Mouse (Mus musculus): ENCODE data around the gene Chl1. TPM values are rescaled to one million over a fixed set of nuclear protein-coding genes. Genes with fewer than 3 reads are reported as not detected.

Gene Chl1
- polyA plus RNA-seq, 1 experiment from 2014 or later = 6.2 TPM

DNA sequence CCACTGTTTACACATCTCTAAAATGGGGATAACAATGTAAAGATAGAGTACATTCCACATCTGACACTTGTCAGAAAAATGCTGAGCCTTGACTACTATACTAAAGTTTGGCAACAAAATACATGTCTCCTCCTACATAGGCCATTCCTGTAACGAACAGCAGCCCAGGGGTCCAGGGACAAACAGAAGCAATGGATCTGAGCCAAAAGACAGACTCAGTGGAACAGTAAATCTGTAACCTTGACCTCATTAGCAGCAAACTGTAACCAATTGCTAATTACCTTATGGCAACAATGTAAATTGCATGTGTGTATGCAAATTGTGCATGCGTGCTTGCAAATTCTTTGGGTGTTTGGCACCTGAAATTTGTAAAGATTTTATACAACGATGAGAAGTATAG lies 100.3 kb downstream of the Chl1 start:
- no peaks in the 10 kb centered on the region for H3K4me1 ChIP-seq (replicated peaks; ENCODE audit: control insufficient read depth, insufficient read depth, low read length)
- no peaks in the 10 kb centered on the region for H3K9me3 ChIP-seq (ENCODE audit: control insufficient read depth, low read length)
- no peak overlapping the region for H3K27ac ChIP-seq (ENCODE audit: low read depth, low read length)
- WGBS = 87% methylated on average over 3 of the region's 3 CpGs
- H3K36me3 ChIP-seq (ENCODE audit: control insufficient read depth, insufficient read depth, low read length) = no peaks in the 10 kb centered on the region
- DNase-seq (ENCODE audit: low spot score) (no peak), ATAC-seq (replicated peaks; ENCODE audit: low FRiP score) (no peak)
- H3K4me2 ChIP-seq (ENCODE audit: low read depth, low read length, severe bottlenecking) = no peak overlapping the region
- H3K27me3 ChIP-seq (ENCODE audit: control insufficient read depth, insufficient read depth, low read length) = no peaks in the 10 kb centered on the region
- no peak overlapping the region for H3K9ac ChIP-seq (ENCODE audit: low read length)
- H3K4me3 ChIP-seq (ENCODE audit: low read depth, low read length) = no peak overlapping the region

DNA sequence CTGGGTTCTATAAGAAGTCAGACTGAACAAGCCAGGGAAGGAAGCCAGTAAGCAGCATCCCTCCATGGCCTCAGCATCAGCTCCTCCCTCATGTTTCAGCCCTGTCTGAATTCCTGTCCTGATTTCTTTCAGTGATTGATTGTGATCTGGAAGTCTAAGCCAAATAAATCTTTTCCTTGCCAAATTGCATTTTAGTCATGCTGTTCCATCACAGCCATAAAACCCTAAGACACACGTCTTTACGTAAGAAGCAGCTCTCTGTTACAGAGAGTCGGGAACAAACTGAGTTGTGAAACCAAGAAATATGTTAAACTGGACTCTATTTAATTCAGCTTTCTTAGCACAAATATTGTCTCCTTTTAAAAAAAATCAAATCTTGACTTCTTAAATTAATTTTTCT lies 102.2 kb downstream of the Chl1 start:
- Histone ChIP-seq H3K9ac (ENCODE audit: low read length) (no peak overlapping the region), H3K27ac (ENCODE audit: low read depth, low read length) (no peak overlapping the region), H3K36me3 (ENCODE audit: control insufficient read depth, insufficient read depth, low read length) (no peaks in the 10 kb centered on the region), H3K27me3 (ENCODE audit: control insufficient read depth, insufficient read depth, low read length) (no peaks in the 10 kb centered on the region), H3K4me2 (ENCODE audit: low read depth, low read length, severe bottlenecking) (no peak overlapping the region), H3K9me3 (ENCODE audit: control insufficient read depth, low read length) (no peaks in the 10 kb centered on the region), H3K4me3 (ENCODE audit: low read depth, low read length) (no peak overlapping the region), H3K4me1 (replicated peaks; ENCODE audit: control insufficient read depth, insufficient read depth, low read length) (no peaks in the 10 kb centered on the region)
- 81% methylated on average over 3 of the region's 3 CpGs for WGBS
- DNase-seq (ENCODE audit: low spot score) (no peak), ATAC-seq (replicated peaks; ENCODE audit: low FRiP score) (no peak)

DNA sequence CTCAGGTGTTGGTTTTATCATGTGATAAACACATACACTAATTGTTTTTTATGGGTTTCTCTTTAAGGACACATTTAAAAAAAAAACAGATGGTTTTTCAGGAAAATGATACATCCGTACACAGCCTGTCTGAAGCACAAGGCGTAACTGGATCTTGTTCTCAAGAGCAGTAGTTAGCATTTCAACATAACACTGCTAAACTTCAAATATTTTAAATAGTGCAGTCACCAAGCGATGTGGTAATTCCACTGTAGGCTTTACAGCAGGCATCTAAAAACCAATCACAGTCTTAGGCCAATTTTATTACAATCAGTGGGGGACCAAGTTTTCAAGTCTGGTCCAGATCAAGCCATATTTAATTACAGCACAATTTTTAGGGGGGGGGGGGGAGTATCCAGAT lies 103.3 kb downstream of the Chl1 start:
- Histone ChIP-seq H3K27me3 (ENCODE audit: control insufficient read depth, insufficient read depth, low read length) (no peaks in the 10 kb centered on the region), H3K9ac (ENCODE audit: low read length) (no peak overlapping the region), H3K4me1 (replicated peaks; ENCODE audit: control insufficient read depth, insufficient read depth, low read length) (no peaks in the 10 kb centered on the region), H3K9me3 (ENCODE audit: control insufficient read depth, low read length) (no peaks in the 10 kb centered on the region), H3K36me3 (ENCODE audit: control insufficient read depth, insufficient read depth, low read length) (no peaks in the 10 kb centered on the region), H3K4me2 (ENCODE audit: low read depth, low read length, severe bottlenecking) (no peak overlapping the region), H3K4me3 (ENCODE audit: low read depth, low read length) (no peak overlapping the region), H3K27ac (ENCODE audit: low read depth, low read length) (no peak overlapping the region)
- 91% methylated on average over 3 of the region's 3 CpGs for WGBS
- ATAC-seq (replicated peaks; ENCODE audit: low FRiP score) (no peak), DNase-seq (ENCODE audit: low spot score) (no peak)

DNA sequence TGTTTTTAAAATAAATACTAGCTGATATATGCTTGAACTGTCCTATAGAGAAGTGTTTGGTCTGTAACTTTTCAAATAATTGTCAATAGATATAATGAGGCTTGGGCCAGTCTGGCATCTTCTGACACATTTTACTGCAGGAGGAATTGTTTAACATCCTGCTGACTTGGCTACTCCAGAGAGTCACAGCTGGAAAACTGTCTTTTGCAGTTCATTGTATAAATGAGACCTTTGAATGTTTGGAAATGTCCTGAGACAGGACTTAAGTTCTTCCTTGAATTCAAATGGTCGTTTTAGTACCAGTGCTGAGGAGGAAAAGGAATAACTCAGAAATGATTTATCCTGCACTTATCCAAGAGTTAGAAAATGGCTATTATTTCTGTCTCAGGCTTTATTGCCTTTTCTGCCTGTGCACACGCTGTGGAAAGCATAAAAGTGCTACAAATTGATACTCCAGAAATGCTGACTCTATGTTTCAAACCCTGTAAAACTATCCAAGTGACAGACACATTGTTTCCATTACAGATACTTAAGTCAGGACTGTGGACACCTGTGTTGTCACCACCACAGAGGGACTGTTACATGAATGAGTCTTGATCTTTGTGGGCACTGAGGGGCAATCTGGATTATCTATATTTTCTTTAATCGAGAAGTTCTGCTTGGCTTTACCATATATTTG lies 105.7 kb downstream of the Chl1 start:
- ATAC-seq (replicated peaks; ENCODE audit: low FRiP score) (no peak), DNase-seq (ENCODE audit: low spot score) (no peak)
- Histone ChIP-seq H3K9ac (ENCODE audit: low read length) (no peak overlapping the region), H3K9me3 (ENCODE audit: control insufficient read depth, low read length) (no peaks in the 10 kb centered on the region), H3K27ac (ENCODE audit: low read depth, low read length) (no peak overlapping the region), H3K4me2 (ENCODE audit: low read depth, low read length, severe bottlenecking) (no peak overlapping the region), H3K4me3 (ENCODE audit: low read depth, low read length) (no peak overlapping the region), H3K4me1 (replicated peaks; ENCODE audit: control insufficient read depth, insufficient read depth, low read length) (no peaks in the 10 kb centered on the region), H3K27me3 (ENCODE audit: control insufficient read depth, insufficient read depth, low read length) (no peaks in the 10 kb centered on the region), H3K36me3 (ENCODE audit: control insufficient read depth, insufficient read depth, low read length) (no peaks in the 10 kb centered on the region)
- 60% methylated on average over 3 of the region's 3 CpGs for WGBS

DNA sequence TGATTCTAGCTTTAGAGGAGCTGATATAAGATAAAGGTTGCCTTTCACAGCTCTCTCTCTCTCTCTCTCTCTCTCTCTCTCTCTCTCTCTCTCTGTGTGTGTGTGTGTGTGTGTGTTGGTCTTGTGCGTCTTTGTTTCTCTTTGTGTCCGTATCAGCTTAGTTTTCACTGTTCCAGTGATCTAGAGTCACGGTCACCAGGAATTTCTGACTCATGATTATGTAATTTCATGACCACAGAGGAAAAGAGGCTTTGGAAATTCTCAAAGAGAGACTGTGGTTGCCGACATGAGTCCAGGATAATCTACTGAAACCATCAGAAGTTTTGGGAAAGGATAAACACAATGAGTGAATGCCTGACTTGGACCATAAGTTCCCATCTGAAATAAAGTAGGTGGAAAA lies 110.5 kb downstream of the Chl1 start:
- no peak overlapping the region for H3K4me2 ChIP-seq (ENCODE audit: low read depth, low read length, severe bottlenecking)
- no peaks in the 10 kb centered on the region for H3K4me1 ChIP-seq (replicated peaks; ENCODE audit: control insufficient read depth, insufficient read depth, low read length)
- no peaks in the 10 kb centered on the region for H3K36me3 ChIP-seq (ENCODE audit: control insufficient read depth, insufficient read depth, low read length)
- H3K27ac ChIP-seq (ENCODE audit: low read depth, low read length) = no peak overlapping the region
- no peaks in the 10 kb centered on the region for H3K9me3 ChIP-seq (ENCODE audit: control insufficient read depth, low read length)
- no peak overlapping the region for H3K9ac ChIP-seq (ENCODE audit: low read length)
- ATAC-seq (replicated peaks; ENCODE audit: low FRiP score) (no peak), DNase-seq (ENCODE audit: low spot score) (no peak)
- H3K27me3 ChIP-seq (ENCODE audit: control insufficient read depth, insufficient read depth, low read length) = no peaks in the 10 kb centered on the region
- WGBS = 72% methylated on average over 4 of the region's 4 CpGs
- no peak overlapping the region for H3K4me3 ChIP-seq (ENCODE audit: low read depth, low read length)

DNA sequence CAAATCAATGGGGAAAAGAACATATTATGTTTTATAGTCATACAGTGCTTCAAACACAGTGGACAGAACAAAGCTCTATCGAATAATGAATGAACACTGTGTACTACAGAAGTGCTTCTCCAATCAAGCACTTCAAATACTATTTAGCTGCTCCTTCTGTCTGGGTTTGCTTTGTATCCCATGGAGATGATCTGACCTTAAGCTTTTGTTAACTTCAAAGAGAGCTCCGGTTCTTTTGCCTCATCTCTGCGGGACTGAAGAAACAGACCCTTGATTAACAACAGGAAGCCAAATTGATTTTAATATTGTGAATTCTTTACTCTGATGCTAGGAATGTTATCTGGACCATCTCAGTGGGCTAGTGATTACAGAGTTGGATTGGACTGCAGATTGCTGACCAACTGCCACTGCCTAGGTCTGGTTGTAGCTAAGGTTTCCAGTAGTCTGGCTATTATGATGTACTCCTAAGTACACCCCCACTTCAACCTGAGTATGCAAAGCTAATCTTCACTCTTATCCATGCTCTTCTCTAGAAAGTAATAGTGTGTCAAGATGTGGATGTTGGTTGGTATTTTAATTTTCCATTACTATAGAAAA lies 111.8 kb downstream of the Chl1 start:
- 14% methylated on average over 3 of the region's 3 CpGs for WGBS
- H3K27ac ChIP-seq (ENCODE audit: low read depth, low read length) = no peak overlapping the region

DNA sequence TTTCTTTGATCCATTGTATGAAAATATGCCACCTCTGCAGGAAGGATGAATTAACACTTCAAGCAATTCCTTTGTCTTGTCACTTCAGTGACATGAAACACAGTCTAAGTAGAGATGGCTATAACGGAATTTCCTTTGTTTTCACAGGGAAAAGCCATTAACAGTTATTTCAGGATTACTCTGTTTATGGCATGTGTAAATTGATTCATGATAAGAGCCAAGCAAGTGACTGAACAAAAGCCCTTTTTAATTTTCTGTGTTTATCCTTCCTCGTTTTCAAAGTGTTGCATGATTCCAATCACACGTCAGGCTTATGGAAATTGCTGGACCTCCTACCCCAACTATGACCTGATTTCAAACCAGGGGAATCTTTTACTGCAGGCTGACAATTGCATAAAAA lies 122.5 kb downstream of the Chl1 start:
- no peaks in the 10 kb centered on the region for H3K27me3 ChIP-seq (ENCODE audit: control insufficient read depth, insufficient read depth, low read length)
- no peak overlapping the region for H3K4me2 ChIP-seq (ENCODE audit: low read depth, low read length, severe bottlenecking)
- no peak overlapping the region for H3K27ac ChIP-seq (ENCODE audit: low read depth, low read length)
- no peaks in the 10 kb centered on the region for H3K9me3 ChIP-seq (ENCODE audit: control insufficient read depth, low read length)
- no peaks in the 10 kb centered on the region for H3K4me1 ChIP-seq (replicated peaks; ENCODE audit: control insufficient read depth, insufficient read depth, low read length)
- WGBS = 41% methylated on average over 3 of the region's 3 CpGs
- no peak overlapping the region for H3K9ac ChIP-seq (ENCODE audit: low read length)
- H3K4me3 ChIP-seq (ENCODE audit: low read depth, low read length) = no peak overlapping the region
- H3K36me3 ChIP-seq (ENCODE audit: control insufficient read depth, insufficient read depth, low read length) = no peaks in the 10 kb centered on the region
- no peak for ATAC-seq (replicated peaks; ENCODE audit: low FRiP score)
- no peak for DNase-seq (ENCODE audit: low spot score)

More for the DNA sequence above, 111.8 kb downstream of the Chl1 start:
- DNase-seq (ENCODE audit: low spot score) (no peak), ATAC-seq (replicated peaks; ENCODE audit: low FRiP score) (peak; percentile 85)
- Histone ChIP-seq H3K4me1 (replicated peaks; ENCODE audit: control insufficient read depth, insufficient read depth, low read length) (no peaks in the 10 kb centered on the region), H3K9ac (ENCODE audit: low read length) (no peak overlapping the region), H3K27me3 (ENCODE audit: control insufficient read depth, insufficient read depth, low read length) (no peaks in the 10 kb centered on the region), H3K4me3 (ENCODE audit: low read depth, low read length) (no peak overlapping the region), H3K9me3 (ENCODE audit: control insufficient read depth, low read length) (no peaks in the 10 kb centered on the region), H3K36me3 (ENCODE audit: control insufficient read depth, insufficient read depth, low read length) (no peaks in the 10 kb centered on the region), H3K4me2 (ENCODE audit: low read depth, low read length, severe bottlenecking) (no peak overlapping the region)

DNA sequence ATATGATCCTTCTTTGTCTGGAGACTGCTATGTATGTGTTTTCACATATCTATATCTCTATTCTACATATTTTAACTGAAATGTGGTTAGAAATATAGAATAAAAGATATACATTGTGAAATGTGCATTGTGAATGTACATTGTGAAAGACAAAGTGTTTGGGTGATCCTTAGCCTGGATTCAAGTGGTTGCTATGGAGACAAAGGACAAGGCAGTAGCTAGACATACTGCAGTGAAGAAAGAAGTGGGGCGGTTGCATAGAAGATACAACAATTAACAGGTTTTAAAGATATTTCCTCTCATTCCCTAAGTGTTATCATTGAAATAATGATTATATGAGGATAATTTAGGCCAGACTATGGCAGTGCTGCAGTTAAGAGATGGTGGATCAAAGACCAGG lies 146.4 kb downstream of the Chl1 start:
- H3K27ac ChIP-seq (ENCODE audit: low read depth, low read length) = no peak overlapping the region
- no peak overlapping the region for H3K9ac ChIP-seq (ENCODE audit: low read length)
- 53% methylated on average over 1 of the region's 1 CpGs for WGBS
- H3K27me3 ChIP-seq (ENCODE audit: control insufficient read depth, insufficient read depth, low read length) = no peaks in the 10 kb centered on the region
- H3K4me2 ChIP-seq (ENCODE audit: low read depth, low read length, severe bottlenecking) = no peak overlapping the region
- no peaks in the 10 kb centered on the region for H3K4me1 ChIP-seq (replicated peaks; ENCODE audit: control insufficient read depth, insufficient read depth, low read length)
- no peaks in the 10 kb centered on the region for H3K9me3 ChIP-seq (ENCODE audit: control insufficient read depth, low read length)
- DNase-seq (ENCODE audit: low spot score) = no peak
- H3K36me3 ChIP-seq (ENCODE audit: control insufficient read depth, insufficient read depth, low read length) = no peaks in the 10 kb centered on the region
- no peak for ATAC-seq (replicated peaks; ENCODE audit: low FRiP score)
- H3K4me3 ChIP-seq (ENCODE audit: low read depth, low read length) = no peak overlapping the region

DNA sequence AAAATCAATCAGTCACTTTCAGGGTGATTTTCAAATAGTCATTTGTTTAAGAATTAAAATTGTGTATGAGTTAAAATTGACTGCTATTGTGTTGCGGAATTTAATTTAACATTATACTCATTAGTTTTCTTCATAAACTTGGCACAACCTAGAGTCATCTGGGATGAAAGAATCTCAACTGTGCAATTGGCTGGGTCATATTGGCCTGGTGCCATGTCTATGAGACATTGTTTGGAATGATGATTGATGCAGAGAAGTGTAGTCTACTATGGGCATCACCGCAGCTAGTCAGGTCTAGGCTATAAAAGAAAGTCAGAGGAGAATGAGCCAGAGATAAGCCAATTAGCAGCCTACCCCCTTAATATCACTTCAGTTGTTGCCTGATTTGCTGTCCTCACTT lies 148.8 kb downstream of the Chl1 start:
- Histone ChIP-seq H3K27me3 (ENCODE audit: control insufficient read depth, insufficient read depth, low read length) (no peaks in the 10 kb centered on the region), H3K4me3 (ENCODE audit: low read depth, low read length) (no peak overlapping the region), H3K36me3 (ENCODE audit: control insufficient read depth, insufficient read depth, low read length) (no peaks in the 10 kb centered on the region), H3K9ac (ENCODE audit: low read length) (no peak overlapping the region), H3K9me3 (ENCODE audit: control insufficient read depth, low read length) (no peaks in the 10 kb centered on the region), H3K4me1 (replicated peaks; ENCODE audit: control insufficient read depth, insufficient read depth, low read length) (no peaks in the 10 kb centered on the region), H3K27ac (ENCODE audit: low read depth, low read length) (no peak overlapping the region), H3K4me2 (ENCODE audit: low read depth, low read length, severe bottlenecking) (no peak overlapping the region)
- WGBS = 96% methylated on average over 2 of the region's 2 CpGs
- no peak for DNase-seq (ENCODE audit: low spot score)
- ATAC-seq (replicated peaks; ENCODE audit: low FRiP score) = no peak

Measured in forebrain, embryonic 11.5 days (tissue).